Mouse (Mus musculus): Measurements from ENCODE around the gene Hoxd3. TPM values are rescaled to one million over a fixed set of nuclear protein-coding genes. Genes with fewer than 3 reads are reported as not detected.

Gene Hoxd3
- polyA plus RNA-seq, 1 experiment from 2014 or later: not detected

GRCm38 (mm10) chr2:74699053-74699430 lies 12.7 kb upstream of the Hoxd3 start:
- Histone ChIP-seq H3K36me3 (ENCODE audit: insufficient read depth, low read length) (no peaks in the 10 kb centered on the region), H3K27me3 (replicated peaks; ENCODE audit: insufficient read depth, low read length) (peaks cover 89% of the 10 kb centered on the region), H3K9me3 (ENCODE audit: low read length) (no peaks in the 10 kb centered on the region), H3K4me1 (ENCODE audit: insufficient read depth, low read depth, low read length) (0 out of 2 replicates have a peak, but pooled peaks cover 5% of the 10 kb centered on the region), H3K4me3 (ENCODE audit: low read depth, low read length) (no peak overlapping the region), H3K9ac (replicated peaks; ENCODE audit: low read depth) (no peak overlapping the region), H3K4me2 (replicated peaks; ENCODE audit: low read depth, low read length) (no peak overlapping the region), H3K27ac (ENCODE audit: low read length) (no peak overlapping the region)
- DNase-seq (ENCODE audit: low spot score): no peak
- TF ChIP-seq EP300 (IDR thresholded peaks at IDR 0.05): no peak
- no peak for ATAC-seq
- 3% methylated on average over 17 of the region's 17 CpGs for WGBS

- Histone ChIP-seq H3K27me3 (replicated peaks; ENCODE audit: insufficient read depth, low read length) (peaks cover 91% of the 10 kb centered on the region), H3K9me3 (ENCODE audit: low read length) (no peaks in the 10 kb centered on the region), H3K4me2 (replicated peaks; ENCODE audit: low read depth, low read length) (no peak overlapping the region), H3K4me1 (ENCODE audit: insufficient read depth, low read depth, low read length) (peaks cover 7% of the 10 kb centered on the region; the same call in 1 of the 2 replicates), H3K27ac (ENCODE audit: low read length) (no peak overlapping the region), H3K4me3 (ENCODE audit: low read depth, low read length) (no peak overlapping the region), H3K9ac (replicated peaks; ENCODE audit: low read depth) (no peak overlapping the region), H3K36me3 (ENCODE audit: insufficient read depth, low read length) (no peaks in the 10 kb centered on the region)
- DNase-seq (ENCODE audit: low spot score): no peak
- WGBS: 5% methylated on average over 22 of the region's 23 CpGs
- ATAC-seq: no peak
- TF ChIP-seq EP300 (IDR thresholded peaks at IDR 0.05): no peak
- TF ChIP-seq CTCF (IDR thresholded peaks at IDR 0.05): no peak
These were observed 11.8 kb upstream of the Hoxd3 start for GRCm38 (mm10) chr2:74699664-74700545.

GRCm38 (mm10) chr2:74700546-74701112 lies 11.1 kb upstream of the Hoxd3 start:
- peaks cover 91% of the 10 kb centered on the region for H3K27me3 ChIP-seq (replicated peaks; ENCODE audit: insufficient read depth, low read length)
- no peak overlapping the region for H3K4me2 ChIP-seq (replicated peaks; ENCODE audit: low read depth, low read length)
- TF ChIP-seq CTCF (IDR thresholded peaks at IDR 0.05) (no peak), EP300 (IDR thresholded peaks at IDR 0.05) (no peak)
- H3K4me1 ChIP-seq (ENCODE audit: insufficient read depth, low read depth, low read length): peaks cover 8% of the 10 kb centered on the region; the same call in 1 of the 2 replicates
- H3K9me3 ChIP-seq (ENCODE audit: low read length): no peaks in the 10 kb centered on the region
- H3K4me3 ChIP-seq (ENCODE audit: low read depth, low read length): no peak overlapping the region
- 8% methylated on average over 22 of the region's 22 CpGs for WGBS
- ATAC-seq (no peak), DNase-seq (ENCODE audit: low spot score) (no peak)
- H3K36me3 ChIP-seq (ENCODE audit: insufficient read depth, low read length): no peaks in the 10 kb centered on the region
- no peak overlapping the region for H3K27ac ChIP-seq (ENCODE audit: low read length)
- no peak overlapping the region for H3K9ac ChIP-seq (replicated peaks; ENCODE audit: low read depth)

- Histone ChIP-seq H3K27ac (ENCODE audit: low read length) (no peak overlapping the region), H3K9me3 (ENCODE audit: low read length) (no peaks in the 10 kb centered on the region), H3K4me3 (ENCODE audit: low read depth, low read length) (no peak overlapping the region), H3K36me3 (ENCODE audit: insufficient read depth, low read length) (no peaks in the 10 kb centered on the region), H3K4me2 (replicated peaks; ENCODE audit: low read depth, low read length) (no peak overlapping the region), H3K9ac (replicated peaks; ENCODE audit: low read depth) (no peak overlapping the region), H3K4me1 (ENCODE audit: insufficient read depth, low read depth, low read length) (peaks cover 8% of the 10 kb centered on the region; the same call in 1 of the 2 replicates), H3K27me3 (replicated peaks; ENCODE audit: insufficient read depth, low read length) (peaks cover 91% of the 10 kb centered on the region)
- TF ChIP-seq CTCF (IDR thresholded peaks at IDR 0.05) (peak; percentile 90), EP300 (IDR thresholded peaks at IDR 0.05) (no peak)
- ATAC-seq: no peak
- DNase-seq (ENCODE audit: low spot score): peak; percentile 78
- WGBS: 13% methylated on average over 17 of the region's 17 CpGs
These were observed 9.5 kb upstream of the Hoxd3 start for GRCm38 (mm10) chr2:74701949-74702819.

GRCm38 (mm10) chr2:74702820-74703219 lies 8.9 kb upstream of the Hoxd3 start:
- H3K4me3 ChIP-seq (ENCODE audit: low read depth, low read length): no peak overlapping the region
- H3K4me2 ChIP-seq (replicated peaks; ENCODE audit: low read depth, low read length): no peak overlapping the region
- H3K9ac ChIP-seq (replicated peaks; ENCODE audit: low read depth): no peak overlapping the region
- DNase-seq (ENCODE audit: low spot score) (no peak), ATAC-seq (no peak)
- no peaks in the 10 kb centered on the region for H3K36me3 ChIP-seq (ENCODE audit: insufficient read depth, low read length)
- no peak for TF ChIP-seq CTCF (IDR thresholded peaks at IDR 0.05)
- no peak for TF ChIP-seq EP300 (IDR thresholded peaks at IDR 0.05)
- H3K9me3 ChIP-seq (ENCODE audit: low read length): no peaks in the 10 kb centered on the region
- H3K4me1 ChIP-seq (ENCODE audit: insufficient read depth, low read depth, low read length): peaks cover 4% of the 10 kb centered on the region; the same call in 1 of the 2 replicates
- 20% methylated on average over 6 of the region's 6 CpGs for WGBS
- H3K27ac ChIP-seq (ENCODE audit: low read length): no peak overlapping the region
- H3K27me3 ChIP-seq (replicated peaks; ENCODE audit: insufficient read depth, low read length): peaks cover 91% of the 10 kb centered on the region

- H3K4me2 ChIP-seq (replicated peaks; ENCODE audit: low read depth, low read length): no peak overlapping the region
- H3K9me3 ChIP-seq (ENCODE audit: low read length): no peaks in the 10 kb centered on the region
- peaks cover 3% of the 10 kb centered on the region; the same call in 1 of the 2 replicates for H3K4me1 ChIP-seq (ENCODE audit: insufficient read depth, low read depth, low read length)
- no peak overlapping the region for H3K4me3 ChIP-seq (ENCODE audit: low read depth, low read length)
- no peak for ATAC-seq
- no peak overlapping the region for H3K9ac ChIP-seq (replicated peaks; ENCODE audit: low read depth)
- H3K27ac ChIP-seq (ENCODE audit: low read length): no peak overlapping the region
- H3K27me3 ChIP-seq (replicated peaks; ENCODE audit: insufficient read depth, low read length): peaks cover 89% of the 10 kb centered on the region
- H3K36me3 ChIP-seq (ENCODE audit: insufficient read depth, low read length): no peaks in the 10 kb centered on the region
- WGBS: 9% methylated on average over 10 of the region's 10 CpGs
- DNase-seq (ENCODE audit: low spot score): no peak
- TF ChIP-seq CTCF (IDR thresholded peaks at IDR 0.05) (no peak), EP300 (IDR thresholded peaks at IDR 0.05) (no peak)
These were observed 8.4 kb upstream of the Hoxd3 start for GRCm38 (mm10) chr2:74703317-74703716.
